Mouse (Mus musculus): ENCODE results near the gene Tenm2. TPM values are rescaled to one million over a fixed set of nuclear protein-coding genes. Genes with fewer than 3 reads are reported as not detected.

Gene Tenm2
- polyA plus RNA-seq, 1 experiment from 2014 or later, result 5.1 TPM

DNA sequence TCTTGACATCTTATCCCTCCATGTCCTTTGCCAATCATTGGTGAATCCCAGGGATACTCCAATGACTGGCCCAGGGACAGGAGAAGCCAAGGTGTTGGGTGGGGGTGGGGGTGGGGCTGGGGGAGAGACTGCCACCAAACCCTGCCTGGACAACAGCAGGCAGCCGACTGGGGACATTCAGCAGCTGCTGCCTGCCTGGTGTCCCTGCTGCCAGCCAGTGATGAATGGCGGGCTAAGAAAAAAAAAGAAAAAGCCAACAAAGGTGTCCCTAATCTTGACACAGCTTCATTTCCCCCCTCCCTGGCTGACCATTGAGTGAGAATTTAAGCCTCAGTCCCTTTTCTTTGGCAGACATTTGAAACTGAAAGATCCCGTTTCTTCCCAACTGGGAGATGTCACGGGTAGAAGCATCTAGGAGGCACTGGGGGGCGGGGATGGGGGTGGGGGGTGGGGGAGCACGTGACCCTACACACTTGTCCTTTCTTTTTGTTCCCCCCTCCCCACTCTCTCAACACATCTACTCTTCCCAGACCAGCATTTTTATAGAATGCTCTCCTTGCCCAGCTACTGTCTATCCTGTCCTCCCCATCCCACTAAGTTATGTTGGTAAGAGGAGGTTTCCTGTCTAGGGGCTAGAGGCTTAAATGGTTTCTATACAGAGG lies 1263.4 kb downstream of the Tenm2 start:
- Histone ChIP-seq H3K27me3 (peaks cover 18% of the 10 kb centered on the region), H3K9ac (no peak overlapping the region), H3K36me3 (no peaks in the 10 kb centered on the region), H3K4me1 (peaks cover 21% of the 10 kb centered on the region), H3K4me2 (no peak overlapping the region), H3K9me3 (no peaks in the 10 kb centered on the region), H3K27ac (no peak overlapping the region), H3K4me3 (no peak overlapping the region)
- ATAC-seq (ENCODE audit: insufficient number of reproducible peaks, insufficient read depth, low FRiP score, low TSS enrichment, low read depth), result no peak
- 14% methylated on average over 6 of the region's 6 CpGs for WGBS

DNA sequence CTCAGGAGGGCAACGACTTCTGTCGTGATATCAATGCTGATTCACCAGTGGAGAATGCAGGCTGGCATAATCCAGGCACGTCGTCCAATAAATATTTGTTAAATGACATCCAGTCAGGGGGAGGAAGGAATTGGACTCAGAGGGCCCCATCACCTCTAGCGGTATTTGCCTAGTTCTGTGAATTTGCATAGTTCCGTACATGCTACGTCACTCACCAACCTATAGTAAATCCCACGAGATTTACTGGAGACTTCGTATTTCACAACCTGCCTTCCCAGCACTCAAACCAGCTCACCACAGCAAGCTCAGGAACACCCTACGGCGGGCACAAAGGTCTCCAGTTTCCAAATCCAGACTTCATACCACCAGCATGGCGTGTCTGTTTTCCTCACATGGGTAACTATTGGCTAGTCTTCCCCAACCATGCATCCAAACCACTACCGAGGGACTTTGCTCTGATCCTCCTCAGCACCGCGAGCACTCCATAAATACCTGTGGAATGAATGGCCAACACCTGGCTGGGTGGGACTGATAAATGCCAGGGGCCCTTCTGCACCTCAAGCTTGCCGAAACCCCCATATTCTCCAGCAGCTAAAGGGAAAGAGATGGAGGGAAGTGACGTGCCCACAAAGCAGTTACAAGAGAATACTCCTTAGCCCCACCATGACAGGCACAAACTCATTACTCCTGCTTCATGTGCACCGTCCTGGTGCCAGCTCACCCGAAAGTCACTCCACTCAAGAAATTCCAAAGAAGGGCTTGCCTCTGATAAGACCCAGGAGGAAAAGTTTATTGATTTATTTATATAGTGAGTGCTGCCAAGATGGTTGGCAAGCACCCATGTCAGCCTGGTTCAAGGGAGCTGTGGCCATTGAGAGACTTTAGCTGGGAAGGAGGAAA lies 1264.7 kb downstream of the Tenm2 start:
- 86% methylated on average over 19 of the region's 19 CpGs for WGBS

DNA sequence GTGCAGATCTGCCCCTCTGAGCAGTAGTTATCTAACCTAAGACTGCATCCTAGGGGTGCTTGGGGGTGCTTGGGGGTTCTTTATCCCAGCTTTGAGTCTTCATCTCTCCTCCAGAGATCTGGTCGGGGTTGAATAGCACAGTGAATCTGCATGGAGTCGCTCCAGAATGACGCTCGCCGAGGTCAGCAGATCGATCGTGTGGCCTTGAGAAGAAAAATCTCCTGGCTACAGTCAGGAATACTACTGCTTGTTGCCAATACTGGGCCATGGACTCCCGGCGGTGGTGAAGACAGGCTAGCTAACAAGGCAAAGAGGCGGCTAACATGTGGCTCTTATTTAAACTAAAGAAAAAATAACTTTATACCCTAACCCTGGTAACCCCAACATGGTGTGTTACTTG lies 1267.5 kb downstream of the Tenm2 start:
- Histone ChIP-seq H3K4me1 (peaks cover 12% of the 10 kb centered on the region; the same call in 1 of the 2 replicates), H3K9me3 (no peaks in the 10 kb centered on the region), H3K27me3 (0 out of 2 replicates have a peak, but pooled peaks cover 4% of the 10 kb centered on the region), H3K9ac (no peak overlapping the region), H3K36me3 (no peaks in the 10 kb centered on the region), H3K4me2 (no peak overlapping the region), H3K4me3 (no peak overlapping the region), H3K27ac (no peak overlapping the region)
- ATAC-seq (ENCODE audit: insufficient number of reproducible peaks, insufficient read depth, low FRiP score, low TSS enrichment, low read depth), result no peak
- WGBS, result 90% methylated on average over 10 of the region's 10 CpGs

More for the DNA sequence above, 1264.7 kb downstream of the Tenm2 start:
- 0 out of 2 replicates have a peak, but pooled peaks cover 12% of the 10 kb centered on the region for H3K27me3 ChIP-seq
- H3K27ac ChIP-seq, result no peak overlapping the region
- no peaks in the 10 kb centered on the region for H3K9me3 ChIP-seq
- no peaks in the 10 kb centered on the region for H3K36me3 ChIP-seq
- ATAC-seq (ENCODE audit: insufficient number of reproducible peaks, insufficient read depth, low FRiP score, low TSS enrichment, low read depth), result no peak
- no peak overlapping the region for H3K9ac ChIP-seq
- H3K4me3 ChIP-seq, result no peak overlapping the region
- H3K4me1 ChIP-seq, result peaks cover 8% of the 10 kb centered on the region
- H3K4me2 ChIP-seq, result no peak overlapping the region

DNA sequence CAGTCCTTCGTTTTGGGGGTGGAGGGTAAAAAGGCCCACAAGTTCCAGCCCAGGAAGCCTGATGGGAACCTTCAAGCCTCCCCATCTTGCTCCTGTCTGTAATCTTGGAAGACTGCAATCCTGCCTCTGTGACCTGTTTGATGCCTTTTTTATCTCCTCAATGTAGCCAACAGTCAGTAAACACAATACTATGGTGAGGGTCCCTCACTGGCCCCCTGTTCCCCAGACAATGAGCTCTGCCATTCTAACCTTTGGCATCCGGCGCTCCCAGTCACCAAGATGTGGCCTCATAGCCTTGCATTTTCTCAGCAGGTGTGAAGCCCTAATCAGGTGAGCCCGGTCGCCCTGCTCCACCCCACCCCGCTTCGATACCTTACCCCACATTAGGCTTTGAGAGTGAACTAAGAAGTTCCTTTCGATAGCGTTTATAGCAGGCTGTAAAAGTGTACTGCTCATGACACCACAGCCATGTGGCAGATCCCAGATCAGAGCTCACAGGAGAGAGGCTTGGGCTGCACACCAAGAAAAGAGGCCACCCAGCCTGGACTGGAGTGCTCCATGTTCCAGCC lies 1271.7 kb downstream of the Tenm2 start:
- H3K9ac ChIP-seq, result no peak overlapping the region
- no peak; the same call in 1 of the 2 replicates for ATAC-seq (ENCODE audit: insufficient number of reproducible peaks, insufficient read depth, low FRiP score, low TSS enrichment, low read depth)

DNA sequence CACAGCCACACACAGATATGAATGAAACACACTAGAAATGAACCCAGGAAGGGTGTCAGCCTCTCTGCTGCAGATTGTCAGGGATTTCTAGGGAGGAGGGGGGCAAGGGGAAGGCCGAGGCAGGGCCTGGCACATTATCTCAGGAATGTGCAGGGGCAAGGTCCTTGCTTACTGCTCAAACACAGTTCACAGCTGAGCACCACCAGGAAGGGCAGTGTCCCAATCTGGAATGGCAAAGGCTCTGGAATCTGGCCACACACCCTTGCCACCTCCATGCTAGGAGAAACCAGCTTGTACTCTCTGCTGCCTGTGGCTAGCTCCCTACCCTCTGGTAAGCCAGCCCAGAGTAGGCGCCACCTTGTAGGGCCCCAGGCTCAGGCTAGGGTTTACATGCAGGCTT lies 1272.2 kb downstream of the Tenm2 start:
- H3K27ac ChIP-seq, result no peak overlapping the region
- H3K4me3 ChIP-seq, result no peak overlapping the region
- H3K9me3 ChIP-seq, result no peaks in the 10 kb centered on the region
- 47% methylated on average over 2 of the region's 2 CpGs for WGBS
- ATAC-seq (ENCODE audit: insufficient number of reproducible peaks, insufficient read depth, low FRiP score, low TSS enrichment, low read depth), result no peak
- no peak overlapping the region for H3K9ac ChIP-seq
- peaks cover 7% of the 10 kb centered on the region; the same call in 1 of the 2 replicates for H3K4me1 ChIP-seq
- H3K36me3 ChIP-seq, result no peaks in the 10 kb centered on the region
- H3K27me3 ChIP-seq, result no peaks in the 10 kb centered on the region
- no peak overlapping the region for H3K4me2 ChIP-seq

More for the DNA sequence above, 1271.7 kb downstream of the Tenm2 start:
- no peaks in the 10 kb centered on the region for H3K27me3 ChIP-seq
- WGBS, result 75% methylated on average over 9 of the region's 9 CpGs
- no peaks in the 10 kb centered on the region for H3K9me3 ChIP-seq
- H3K4me2 ChIP-seq, result no peak overlapping the region
- no peaks in the 10 kb centered on the region for H3K36me3 ChIP-seq
- no peak overlapping the region for H3K27ac ChIP-seq
- no peak overlapping the region for H3K4me3 ChIP-seq
- peaks cover 7% of the 10 kb centered on the region; the same call in 1 of the 2 replicates for H3K4me1 ChIP-seq

DNA sequence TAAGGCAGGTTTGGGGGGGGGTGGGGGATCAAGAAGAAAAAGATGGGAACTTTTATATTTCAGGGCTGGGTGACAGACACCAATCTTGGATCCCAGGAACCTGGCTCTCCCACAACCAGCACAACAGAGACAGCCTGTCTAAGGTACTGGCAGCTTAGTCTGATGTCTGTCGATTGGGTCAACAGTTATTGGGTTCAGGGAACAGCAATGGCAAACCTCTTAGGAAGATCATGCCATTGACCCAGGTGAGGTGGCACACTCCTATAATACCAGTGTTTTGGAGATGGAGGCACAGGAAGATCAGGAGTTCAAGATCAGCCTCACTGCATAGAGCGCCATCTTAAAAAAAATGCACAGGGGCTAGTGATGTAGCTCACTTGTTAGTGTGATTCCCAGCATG lies 1273.3 kb downstream of the Tenm2 start:
- Histone ChIP-seq H3K27ac (no peak overlapping the region), H3K4me3 (no peak overlapping the region), H3K9ac (no peak overlapping the region), H3K4me1 (peaks cover 7% of the 10 kb centered on the region; the same call in 1 of the 2 replicates), H3K9me3 (no peaks in the 10 kb centered on the region), H3K4me2 (no peak overlapping the region), H3K36me3 (no peaks in the 10 kb centered on the region), H3K27me3 (no peaks in the 10 kb centered on the region)
- ATAC-seq (ENCODE audit: insufficient number of reproducible peaks, insufficient read depth, low FRiP score, low TSS enrichment, low read depth), result no peak
- 88% methylated on average over 2 of the region's 2 CpGs for WGBS

DNA sequence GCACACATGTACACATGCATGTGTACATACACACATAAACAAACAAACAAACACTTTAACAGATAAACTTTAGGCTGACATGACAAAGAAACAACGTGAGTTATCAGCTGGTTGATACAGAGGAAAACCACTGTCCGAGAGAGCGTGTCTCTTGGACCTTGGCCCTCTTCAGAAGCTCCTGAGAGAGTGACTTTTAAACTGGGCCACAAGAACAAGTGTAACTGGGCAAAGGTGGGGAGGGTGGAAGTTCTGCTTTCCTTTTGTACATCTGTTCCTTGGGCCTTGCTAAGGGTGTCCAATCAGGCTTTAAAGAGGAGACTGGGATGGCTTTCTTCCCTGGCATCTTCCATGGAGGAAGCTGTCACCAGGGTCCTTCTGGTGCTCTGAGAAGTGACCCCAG lies 1276.5 kb downstream of the Tenm2 start:
- no peaks in the 10 kb centered on the region for H3K27me3 ChIP-seq
- peaks cover 7% of the 10 kb centered on the region; the same call in 1 of the 2 replicates for H3K4me1 ChIP-seq
- H3K36me3 ChIP-seq, result no peaks in the 10 kb centered on the region
- H3K9me3 ChIP-seq, result no peaks in the 10 kb centered on the region
- WGBS, result 89% methylated on average over 3 of the region's 3 CpGs
- H3K27ac ChIP-seq, result no peak overlapping the region
- H3K4me3 ChIP-seq, result no peak overlapping the region
- ATAC-seq (ENCODE audit: insufficient number of reproducible peaks, insufficient read depth, low FRiP score, low TSS enrichment, low read depth), result no peak
- H3K9ac ChIP-seq, result no peak overlapping the region
- H3K4me2 ChIP-seq, result no peak overlapping the region
